Mouse (Mus musculus) forebrain, postnatal 0 days (tissue): ENCODE results near the gene Dnal4. TPM values are rescaled to one million over a fixed set of nuclear protein-coding genes. Genes with fewer than 3 reads are reported as not detected.

Experiments used
- ATAC-seq: fragments of 200-750 bp; cut with Nextera tagmentation; 2 replicates; pipeline ENCODE4 v1.8.0; 2017; ENCODE audit warnings: mild to moderate bottlenecking, moderate library complexity
- DNase-seq: peaks from one replicate; pipeline ENCODE4 v3.0.0-alpha.2; 2015
- H3K27ac ChIP-seq: fragments of 300-500 bp; sonication (generic); 2 replicates; pipeline ENCODE4 v1.5.1; 2014; ENCODE audit warnings: low read depth, mild to moderate bottlenecking, antibody characterized with exemption, low read length, moderate library complexity, mixed read lengths
- H3K27me3 ChIP-seq: fragments of 300-500 bp; sonication (generic); 2 replicates; pipeline ENCODE4 v1.6.1; 2014; ENCODE audit warnings: mild to moderate bottlenecking, low read length, mixed read lengths; ENCODE audit not compliant: insufficient read depth
- H3K36me3 ChIP-seq: fragments of 300-500 bp; sonication (generic); 2 replicates; pipeline ENCODE4 v1.6.1; 2014; ENCODE audit warnings: mild to moderate bottlenecking, moderate library complexity; ENCODE audit not compliant: insufficient read depth
- H3K4me1 ChIP-seq: fragments of 300-500 bp; sonication (generic); 2 replicates; pipeline ENCODE4 v1.6.1; 2014; ENCODE audit warnings: antibody characterized with exemption; ENCODE audit not compliant: insufficient read depth
- H3K4me2 ChIP-seq: fragments of 300-500 bp; sonication (generic); 2 replicates; pipeline ENCODE4 v1.6.1; 2014; ENCODE audit warnings: low read depth, mild to moderate bottlenecking, moderate library complexity
- H3K4me3 ChIP-seq: fragments of 300-500 bp; sonication (generic); 2 replicates; pipeline ENCODE4 v1.5.1; 2014; ENCODE audit warnings: low read depth, low read length, mixed read lengths
- H3K9ac ChIP-seq: fragments of 300-500 bp; sonication (generic); 2 replicates; pipeline ENCODE4 v1.6.1; 2014; ENCODE audit warnings: mild to moderate bottlenecking
- H3K9me3 ChIP-seq: fragments of 300-500 bp; sonication (generic); 2 replicates; pipeline ENCODE4 v1.6.1; 2016; ENCODE audit warnings: low read length
- CTCF ChIP-seq: sonication (generic); IDR thresholded peaks from 2 replicates; pipeline ENCODE4 v1.5.1; 2016; ENCODE audit warnings: antibody characterized with exemption, control low read depth, low read depth
- WGBS: fragments of 180-500 bp; shearing (Covaris S2); extraction: QIAGEN DNeasy Blood & Tissue Kit; methylation state at CpG from one replicate; pipeline ENCODE4 v1.1.7; 2014; 5-methylcytosine and 5-hydroxymethylcytosine counted together
- polyA plus RNA-seq: library from polyadenylated mRNA; unstranded; fragments of >200 nt; fragmentation: Nextera tagmentation; extraction: Ambion mirVana; gene quantifications from 2 replicates; pipeline ENCODE4 v1.2.1, GENCODE M21; 2015
- total RNA-seq: library from RNA; depleted of rRNA; stranded (reverse); fragments of >200 nt; gene quantifications from 2 replicates; pipeline ENCODE4 v1.2.3, GENCODE M21; 2014

Dnal4 gene
- total and polyA plus RNA-seq, 2 experiments from 2014 or later, result 59.2 to 81.5 TPM

- ATAC-seq, result no peak
- H3K9ac ChIP-seq, result no peak overlapping the region
- H3K36me3 ChIP-seq, result peaks cover 34% of the 10 kb centered on the region
- H3K27me3 ChIP-seq, result no peaks in the 10 kb centered on the region
- peak overlapping the region; percentile 58 for H3K4me2 ChIP-seq
- H3K4me1 ChIP-seq, result peaks cover 13% of the 10 kb centered on the region; the same call in 1 of the 2 replicates
- no peak for DNase-seq
- peak overlapping the region; percentile 99; the same call in 1 of the 2 replicates for H3K4me3 ChIP-seq
- 82% methylated on average over 3 of the region's 3 CpGs for WGBS
- H3K27ac ChIP-seq, result no peak overlapping the region
- no peak for TF ChIP-seq CTCF
- H3K9me3 ChIP-seq, result no peaks in the 10 kb centered on the region
Observed at GRCm38 (mm10) chr15:79740739-79741138, 36.9 kb downstream of the Dnal4 start.

- Histone ChIP-seq H3K9me3 (no peaks in the 10 kb centered on the region), H3K27me3 (no peaks in the 10 kb centered on the region), H3K4me1 (no peaks in the 10 kb centered on the region), H3K27ac (no peak overlapping the region), H3K36me3 (peaks cover 80% of the 10 kb centered on the region), H3K4me2 (no peak overlapping the region), H3K4me3 (no peak overlapping the region), H3K9ac (no peak overlapping the region)
- DNase-seq, result no peak
- WGBS, result 90% methylated on average over 8 of the region's 8 CpGs
- no peak for ATAC-seq
- no peak for TF ChIP-seq CTCF
Observed at GRCm38 (mm10) chr15:79734311-79734710, 43.3 kb downstream of the Dnal4 start.

DNA sequence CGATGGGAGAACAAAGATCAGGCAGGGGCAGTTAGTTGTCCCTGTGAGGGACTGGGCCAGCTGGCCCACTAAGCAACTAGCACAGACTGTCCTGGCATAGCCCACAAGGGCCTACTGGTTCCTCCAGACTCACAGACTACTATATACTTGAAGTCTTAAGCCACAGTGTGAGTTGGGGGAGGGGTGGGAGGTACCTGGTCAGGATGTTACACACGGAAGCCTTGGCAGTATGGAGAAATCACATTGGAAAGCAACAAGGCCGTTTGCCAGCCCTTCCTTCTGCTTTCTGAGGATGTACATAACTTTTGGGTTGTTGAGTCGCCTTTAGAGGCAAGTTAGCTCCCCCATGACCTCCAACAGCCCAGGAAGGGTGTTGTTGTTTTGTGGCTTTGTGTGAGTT is 44.0 kb downstream of the Dnal4 start:
- WGBS, result 78% methylated on average over 4 of the region's 4 CpGs
- Histone ChIP-seq H3K4me2 (no peak overlapping the region), H3K9ac (no peak overlapping the region), H3K27me3 (no peaks in the 10 kb centered on the region), H3K4me3 (no peak overlapping the region), H3K9me3 (no peaks in the 10 kb centered on the region), H3K4me1 (no peaks in the 10 kb centered on the region), H3K36me3 (peaks cover 80% of the 10 kb centered on the region), H3K27ac (no peak overlapping the region)
- TF ChIP-seq CTCF, result no peak
- ATAC-seq (no peak), DNase-seq (no peak)

DNA sequence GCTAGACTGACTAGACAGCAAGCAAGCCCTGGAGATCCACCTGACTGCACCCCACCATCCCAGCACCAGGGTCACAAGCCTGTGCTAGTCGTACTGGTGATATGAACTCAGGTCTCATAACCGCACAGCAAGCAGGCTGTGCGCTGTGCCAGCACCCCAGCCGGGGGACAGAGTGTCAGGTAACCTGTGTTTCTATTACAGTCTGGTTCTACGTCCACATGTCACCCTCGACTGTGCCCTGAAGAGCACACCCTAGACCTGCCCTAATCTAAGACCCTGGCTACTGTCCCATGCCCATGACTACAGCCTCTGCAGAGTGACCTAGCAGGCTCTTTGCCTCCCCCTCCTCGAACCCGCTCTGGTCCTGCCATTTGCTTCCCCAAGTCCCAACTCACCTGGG is 44.5 kb downstream of the Dnal4 start:
- WGBS, result 95% methylated on average over 8 of the region's 8 CpGs
- Histone ChIP-seq H3K9ac (no peak overlapping the region), H3K36me3 (peaks cover 80% of the 10 kb centered on the region)

GRCm38 (mm10) chr15:79731554-79731953 is 46.1 kb downstream of the Dnal4 start:
- DNase-seq, result no peak
- H3K27ac ChIP-seq, result no peak overlapping the region
- H3K9ac ChIP-seq, result no peak overlapping the region
- H3K9me3 ChIP-seq, result no peaks in the 10 kb centered on the region
- WGBS, result 64% methylated on average over 7 of the region's 7 CpGs
- H3K27me3 ChIP-seq, result no peaks in the 10 kb centered on the region
- peaks cover 80% of the 10 kb centered on the region for H3K36me3 ChIP-seq
- no peak overlapping the region for H3K4me2 ChIP-seq
- H3K4me1 ChIP-seq, result no peaks in the 10 kb centered on the region
- no peak for ATAC-seq
- no peak for TF ChIP-seq CTCF
- no peak overlapping the region for H3K4me3 ChIP-seq

More for the DNA sequence above, 44.5 kb downstream of the Dnal4 start:
- no peak for ATAC-seq
- Histone ChIP-seq H3K27ac (no peak overlapping the region), H3K9me3 (no peaks in the 10 kb centered on the region), H3K27me3 (no peaks in the 10 kb centered on the region), H3K4me2 (no peak overlapping the region), H3K4me1 (no peaks in the 10 kb centered on the region), H3K4me3 (no peak overlapping the region)
- no peak for DNase-seq
- no peak for TF ChIP-seq CTCF

DNA sequence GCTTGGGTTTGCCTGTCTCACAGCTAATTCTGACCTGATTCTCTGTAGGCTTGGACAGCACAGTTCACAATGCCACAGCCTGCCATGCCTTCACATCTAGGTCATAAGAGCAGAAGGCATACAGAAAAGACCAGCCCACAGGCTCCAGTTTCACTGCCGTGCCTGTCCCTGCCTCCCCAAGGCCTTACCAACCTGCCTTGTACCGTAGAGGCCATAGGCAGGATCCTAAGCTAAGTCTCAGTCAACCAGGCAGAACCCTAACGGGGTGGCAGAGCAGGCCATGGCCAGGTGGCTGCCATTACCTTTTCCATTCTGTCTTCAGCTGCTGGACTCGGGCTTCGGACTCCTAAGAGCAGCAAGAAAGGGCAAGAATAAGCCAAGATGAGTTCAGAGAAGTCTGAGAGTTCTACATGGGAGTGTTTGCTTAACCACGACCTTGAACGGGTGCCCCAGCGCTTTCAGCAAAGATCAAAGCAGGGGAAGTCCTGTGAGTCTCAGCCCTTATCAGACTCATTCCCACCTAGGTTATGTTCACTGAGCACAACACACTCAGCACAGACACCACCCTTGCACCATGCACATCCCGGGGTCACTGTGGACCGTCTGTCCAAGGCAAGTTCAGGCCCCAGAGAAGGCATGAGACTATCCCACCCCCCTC is 48.8 kb downstream of the Dnal4 start:
- H3K27ac ChIP-seq, result no peak overlapping the region
- DNase-seq, result no peak
- no peaks in the 10 kb centered on the region for H3K9me3 ChIP-seq
- ATAC-seq, result no peak
- no peaks in the 10 kb centered on the region for H3K4me1 ChIP-seq
- no peak overlapping the region for H3K4me3 ChIP-seq
- H3K9ac ChIP-seq, result no peak overlapping the region
- TF ChIP-seq CTCF, result no peak
- 89% methylated on average over 10 of the region's 10 CpGs for WGBS
- no peaks in the 10 kb centered on the region for H3K27me3 ChIP-seq
- H3K4me2 ChIP-seq, result no peak overlapping the region
- H3K36me3 ChIP-seq, result peaks cover 86% of the 10 kb centered on the region

DNA sequence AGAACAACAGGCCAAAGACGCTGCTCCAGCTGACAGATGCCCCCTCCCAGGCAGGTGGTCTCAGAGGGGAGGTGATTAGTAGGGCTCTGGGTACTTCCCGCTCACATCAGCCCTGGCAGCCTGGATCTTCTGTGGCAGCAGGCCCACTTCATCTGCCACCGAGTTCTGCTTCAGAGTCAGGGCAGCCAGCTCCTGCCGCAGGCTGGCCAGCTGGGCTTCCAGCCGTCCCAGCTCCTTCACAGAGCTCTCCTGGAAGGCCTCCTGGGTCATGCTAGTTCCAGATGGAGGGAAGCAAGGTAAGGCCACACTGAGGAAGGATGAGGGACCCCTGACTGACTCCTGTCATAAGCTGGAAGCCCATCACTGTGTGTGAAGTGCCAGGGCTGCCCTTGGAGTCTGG is 49.3 kb downstream of the Dnal4 start:
- no peak for ATAC-seq
- no peak overlapping the region for H3K4me3 ChIP-seq
- no peaks in the 10 kb centered on the region for H3K4me1 ChIP-seq
- H3K4me2 ChIP-seq, result no peak overlapping the region
- H3K27ac ChIP-seq, result 0 out of 2 replicates have a peak overlapping the region, but pooled peaks have one; percentile 2
- H3K27me3 ChIP-seq, result no peaks in the 10 kb centered on the region
- 51% methylated on average over 5 of the region's 5 CpGs for WGBS
- no peak for TF ChIP-seq CTCF
- no peak overlapping the region for H3K9ac ChIP-seq
- H3K36me3 ChIP-seq, result peaks cover 81% of the 10 kb centered on the region
- no peaks in the 10 kb centered on the region for H3K9me3 ChIP-seq
- DNase-seq, result no peak
